Mouse (Mus musculus): ENCODE measurements around the gene Saal1. TPM values are rescaled to one million over a fixed set of nuclear protein-coding genes. Genes with fewer than 3 reads are reported as not detected.
"Not testable (repeated sequence)": the region's sequence is repeated elsewhere in the genome, so short reads cannot be mapped to it uniquely, and the experiment has no call there.

The Saal1 gene
- polyA plus RNA-seq, 1 experiment: 15.4 TPM

GRCm38 (mm10) chr7:46712250-46712649 is 1.8 kb upstream of the Saal1 start:
- no peak for TF ChIP-seq CTCF (IDR thresholded peaks at IDR 0.05; ENCODE audit: borderline replicate concordance, insufficient read depth, low read length)
- no peak for TF ChIP-seq POLR2A (IDR thresholded peaks at IDR 0.05; ENCODE audit: low read depth, low read length)
- Histone ChIP-seq H3K27ac (ENCODE audit: insufficient read depth, low read length) (no peak overlapping the region), H3K4me3 (ENCODE audit: insufficient read depth, low read length) (no peak overlapping the region), H3K4me1 (ENCODE audit: control insufficient read depth, insufficient read depth, low read length) (no peaks in the 10 kb centered on the region; the same call in 1 of the 2 replicates)

- no peak for TF ChIP-seq POLR2A (IDR thresholded peaks at IDR 0.05; ENCODE audit: low read depth, low read length)
- TF ChIP-seq CTCF (IDR thresholded peaks at IDR 0.05; ENCODE audit: borderline replicate concordance, insufficient read depth, low read length): no peak
- H3K4me3 ChIP-seq (ENCODE audit: insufficient read depth, low read length): no peak overlapping the region
- no peaks in the 10 kb centered on the region for H3K4me1 ChIP-seq (ENCODE audit: control insufficient read depth, insufficient read depth, low read length)
- no peak overlapping the region for H3K27ac ChIP-seq (ENCODE audit: insufficient read depth, low read length)
These were observed 9.9 kb downstream of the Saal1 start for GRCm38 (mm10) chr7:46700521-46701025.

- H3K4me1 ChIP-seq (ENCODE audit: control insufficient read depth, insufficient read depth, low read length): no peaks in the 10 kb centered on the region
- no peak overlapping the region for H3K27ac ChIP-seq (ENCODE audit: insufficient read depth, low read length)
- TF ChIP-seq CTCF (IDR thresholded peaks at IDR 0.05; ENCODE audit: borderline replicate concordance, insufficient read depth, low read length) (no peak), POLR2A (IDR thresholded peaks at IDR 0.05; ENCODE audit: low read depth, low read length) (no peak)
- no peak overlapping the region for H3K4me3 ChIP-seq (ENCODE audit: insufficient read depth, low read length)
These were observed 13.7 kb downstream of the Saal1 start for GRCm38 (mm10) chr7:46696754-46697153.

- no peaks in the 10 kb centered on the region for H3K4me1 ChIP-seq (ENCODE audit: control insufficient read depth, insufficient read depth, low read length)
- no peak overlapping the region for H3K27ac ChIP-seq (ENCODE audit: insufficient read depth, low read length)
- no peak for TF ChIP-seq CTCF (IDR thresholded peaks at IDR 0.05; ENCODE audit: borderline replicate concordance, insufficient read depth, low read length)
- no peak for TF ChIP-seq POLR2A (IDR thresholded peaks at IDR 0.05; ENCODE audit: low read depth, low read length)
- no peak overlapping the region for H3K4me3 ChIP-seq (ENCODE audit: insufficient read depth, low read length)
These were observed 23.7 kb downstream of the Saal1 start for GRCm38 (mm10) chr7:46686827-46687226.

GRCm38 (mm10) chr7:46680732-46681131 is 29.7 kb downstream of the Saal1 start:
- Histone ChIP-seq H3K4me3 (ENCODE audit: insufficient read depth, low read length) (no peak overlapping the region), H3K4me1 (ENCODE audit: control insufficient read depth, insufficient read depth, low read length) (no peaks in the 10 kb centered on the region), H3K27ac (ENCODE audit: insufficient read depth, low read length) (no peak overlapping the region)
- TF ChIP-seq POLR2A (IDR thresholded peaks at IDR 0.05; ENCODE audit: low read depth, low read length): no peak
- no peak for TF ChIP-seq CTCF (IDR thresholded peaks at IDR 0.05; ENCODE audit: borderline replicate concordance, insufficient read depth, low read length)

GRCm38 (mm10) chr7:46679044-46679443 is 31.4 kb downstream of the Saal1 start:
- not testable (repeated sequence) for H3K4me3 ChIP-seq (ENCODE audit: insufficient read depth, low read length); H3K27ac ChIP-seq (ENCODE audit: insufficient read depth, low read length); H3K4me1 ChIP-seq (ENCODE audit: control insufficient read depth, insufficient read depth, low read length)

GRCm38 (mm10) chr7:46678417-46678816 is 32.1 kb downstream of the Saal1 start:
- Histone ChIP-seq H3K27ac (ENCODE audit: insufficient read depth, low read length) (no peak overlapping the region), H3K4me3 (ENCODE audit: insufficient read depth, low read length) (no peak overlapping the region), H3K4me1 (ENCODE audit: control insufficient read depth, insufficient read depth, low read length) (no peaks in the 10 kb centered on the region)
- TF ChIP-seq CTCF (IDR thresholded peaks at IDR 0.05; ENCODE audit: borderline replicate concordance, insufficient read depth, low read length): no peak
- no peak for TF ChIP-seq POLR2A (IDR thresholded peaks at IDR 0.05; ENCODE audit: low read depth, low read length)

- H3K27ac ChIP-seq (ENCODE audit: insufficient read depth, low read length): no peak overlapping the region
- no peak overlapping the region for H3K4me3 ChIP-seq (ENCODE audit: insufficient read depth, low read length)
- peaks cover 3% of the 10 kb centered on the region; the same call in 1 of the 2 replicates for H3K4me1 ChIP-seq (ENCODE audit: control insufficient read depth, insufficient read depth, low read length)
- TF ChIP-seq CTCF (IDR thresholded peaks at IDR 0.05; ENCODE audit: borderline replicate concordance, insufficient read depth, low read length): no peak
These were observed 33.6 kb downstream of the Saal1 start for GRCm38 (mm10) chr7:46676808-46677360.

- Histone ChIP-seq H3K4me3 (ENCODE audit: insufficient read depth, low read length) (no peak overlapping the region), H3K27ac (ENCODE audit: insufficient read depth, low read length) (no peak overlapping the region), H3K4me1 (ENCODE audit: control insufficient read depth, insufficient read depth, low read length) (peaks cover 6% of the 10 kb centered on the region; the same call in 1 of the 2 replicates)
- no peak for TF ChIP-seq POLR2A (IDR thresholded peaks at IDR 0.05; ENCODE audit: low read depth, low read length)
- no peak for TF ChIP-seq CTCF (IDR thresholded peaks at IDR 0.05; ENCODE audit: borderline replicate concordance, insufficient read depth, low read length)
These were observed 34.6 kb downstream of the Saal1 start for GRCm38 (mm10) chr7:46675886-46676285.

GRCm38 (mm10) chr7:46675061-46675460 is 35.4 kb downstream of the Saal1 start:
- TF ChIP-seq POLR2A (IDR thresholded peaks at IDR 0.05; ENCODE audit: low read depth, low read length) (no peak), CTCF (IDR thresholded peaks at IDR 0.05; ENCODE audit: borderline replicate concordance, insufficient read depth, low read length) (no peak)
- Histone ChIP-seq H3K4me1 (ENCODE audit: control insufficient read depth, insufficient read depth, low read length) (peaks cover 6% of the 10 kb centered on the region; the same call in 1 of the 2 replicates), H3K4me3 (ENCODE audit: insufficient read depth, low read length) (no peak overlapping the region), H3K27ac (ENCODE audit: insufficient read depth, low read length) (no peak overlapping the region)
